Mouse (Mus musculus) limb, embryonic 11.5 days (tissue): Measurements from ENCODE around the gene Pomc. TPM values are rescaled to one million over a fixed set of nuclear protein-coding genes. Genes with fewer than 3 reads are reported as not detected.
A peak's percentile ranks its signal among the peaks of the same experiment; 100 is the strongest.
"Not testable (repeated sequence)": the region's sequence is repeated elsewhere in the genome, so short reads cannot be mapped to it uniquely, and the experiment has no call there.

ENCODE experiments used
- ATAC-seq: fragments of 200-750 bp; cut with Nextera tagmentation; 2 replicates; pipeline ENCODE4 v1.8.0; 2017; ENCODE audit warnings: low read depth; ENCODE audit not compliant: insufficient number of reproducible peaks, low FRiP score, low TSS enrichment
- DNase-seq: peaks from one replicate; pipeline ENCODE4 v3.0.0-alpha.2; 2015; ENCODE audit warnings: low spot score
- H3K27ac ChIP-seq: fragments of 300-500 bp; sonication (generic); replicated peaks from 2 replicates; pipeline ENCODE4 v1.5.1; 2014; ENCODE audit warnings: low read depth, mild to moderate bottlenecking, low read length
- H3K27me3 ChIP-seq: fragments of 300-500 bp; sonication (generic); 2 replicates; pipeline ENCODE4 v1.6.1; 2014; ENCODE audit warnings: mild to moderate bottlenecking, low read length, mixed read lengths; ENCODE audit not compliant: control insufficient read depth, insufficient read depth
- H3K36me3 ChIP-seq: fragments of 300-500 bp; sonication (generic); 2 replicates; pipeline ENCODE4 v1.6.1; 2014; ENCODE audit warnings: mild to moderate bottlenecking, low read length, moderate library complexity, mixed read lengths; ENCODE audit not compliant: control insufficient read depth, insufficient read depth
- H3K4me1 ChIP-seq: fragments of 300-500 bp; sonication (generic); 2 replicates; pipeline ENCODE4 v1.6.1; 2014; ENCODE audit warnings: low read length, mixed read lengths; ENCODE audit not compliant: control insufficient read depth, insufficient read depth
- H3K4me2 ChIP-seq: fragments of 300-500 bp; sonication (generic); 2 replicates; pipeline ENCODE4 v1.6.1; 2014; ENCODE audit warnings: low read depth, mild to moderate bottlenecking, moderate library complexity; ENCODE audit not compliant: severe bottlenecking
- H3K4me3 ChIP-seq: fragments of 300-500 bp; sonication (generic); 2 replicates; pipeline ENCODE4 v1.5.1; 2014; ENCODE audit warnings: low read depth, low read length
- H3K9ac ChIP-seq: fragments of 300-500 bp; sonication (generic); 2 replicates; pipeline ENCODE4 v1.6.1; 2014; ENCODE audit warnings: mild to moderate bottlenecking, low read length
- H3K9me3 ChIP-seq: fragments of 300-500 bp; sonication (generic); 2 replicates; pipeline ENCODE4 v1.6.1; 2016; ENCODE audit warnings: low read length; ENCODE audit not compliant: control insufficient read depth
- WGBS: fragments of 180-500 bp; shearing (Covaris S2); extraction: QIAGEN DNeasy Blood & Tissue Kit; methylation state at CpG from one replicate; pipeline ENCODE4 v1.1.7; 2014; 5-methylcytosine and 5-hydroxymethylcytosine counted together
- polyA plus RNA-seq: library from polyadenylated mRNA; unstranded; fragments of >200 nt; fragmentation: Nextera tagmentation; extraction: Ambion mirVana; gene quantifications from 2 replicates; pipeline ENCODE4 v1.2.1, GENCODE M21; 2014

The Pomc gene
- polyA plus RNA-seq, 1 experiment from 2014 or later: 4.1 TPM

- DNase-seq (no peak), ATAC-seq (no peak)
- no peak overlapping the region for H3K4me3 ChIP-seq
- WGBS: 26% methylated on average over 14 of the region's 14 CpGs
- no peaks in the 10 kb centered on the region for H3K9me3 ChIP-seq
- H3K27ac ChIP-seq: no peak overlapping the region
- peak overlapping the region; percentile 4; the same call in 1 of the 2 replicates for H3K4me2 ChIP-seq
- H3K4me1 ChIP-seq: peaks cover 7% of the 10 kb centered on the region; the same call in 1 of the 2 replicates
- 0 out of 2 replicates have a peak, but pooled peaks cover 2% of the 10 kb centered on the region for H3K36me3 ChIP-seq
- 0 out of 2 replicates have a peak overlapping the region, but pooled peaks have one; percentile 12 for H3K9ac ChIP-seq
- H3K27me3 ChIP-seq: no peaks in the 10 kb centered on the region
Observed at GRCm38 (mm10) chr12:3917668-3918341, 36.9 kb upstream of the Pomc start.

DNA sequence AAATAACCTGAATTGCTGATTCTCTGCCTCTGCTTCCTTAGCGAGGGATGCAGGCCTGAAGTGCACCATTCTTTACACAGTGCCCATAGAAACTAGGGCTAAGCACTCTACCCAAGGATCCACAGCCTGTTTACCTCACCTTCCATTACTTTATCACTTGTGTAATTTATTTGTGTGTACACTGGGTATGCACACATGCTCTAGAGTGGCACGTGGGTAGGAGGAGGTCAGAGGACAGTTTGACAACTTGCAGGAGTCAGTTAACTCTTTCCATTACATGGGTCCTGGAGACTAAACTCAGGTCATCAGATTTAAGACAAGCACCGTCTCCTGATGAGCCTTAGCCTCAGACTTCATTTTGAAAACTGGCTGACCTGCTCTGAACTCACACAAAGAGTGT, 36.2 kb upstream of the Pomc start:
- 0 out of 2 replicates have a peak, but pooled peaks cover 2% of the 10 kb centered on the region for H3K36me3 ChIP-seq
- no peak overlapping the region for H3K9ac ChIP-seq
- no peak overlapping the region for H3K4me2 ChIP-seq
- no peak overlapping the region for H3K27ac ChIP-seq
- no peak for ATAC-seq
- H3K4me1 ChIP-seq: peaks cover 7% of the 10 kb centered on the region; the same call in 1 of the 2 replicates
- no peaks in the 10 kb centered on the region for H3K27me3 ChIP-seq
- DNase-seq: no peak
- H3K9me3 ChIP-seq: no peaks in the 10 kb centered on the region
- WGBS: 72% methylated on average over 3 of the region's 3 CpGs
- H3K4me3 ChIP-seq: no peak overlapping the region

DNA sequence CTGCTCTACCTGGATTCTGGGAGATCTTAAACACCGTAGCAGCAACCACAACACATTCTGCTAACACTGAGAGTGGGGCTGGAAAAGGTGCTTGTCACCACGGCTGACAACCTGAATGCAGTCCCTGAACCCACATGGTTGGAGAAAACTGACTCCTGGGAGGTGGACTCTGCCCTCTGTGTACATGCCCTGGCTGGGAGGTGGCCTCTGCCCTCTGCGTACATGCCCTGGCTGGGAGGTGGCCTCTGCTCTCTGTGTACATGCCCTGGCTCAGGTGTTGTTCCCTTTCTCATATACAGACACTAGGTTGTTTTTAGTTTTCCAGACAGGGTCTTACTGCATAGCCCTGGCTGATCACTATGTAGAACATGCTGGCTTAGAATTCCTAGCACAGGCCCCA, 35.3 kb upstream of the Pomc start:
- Histone ChIP-seq H3K9me3 (no peaks in the 10 kb centered on the region), H3K9ac (no peak overlapping the region), H3K4me3 (no peak overlapping the region), H3K36me3 (0 out of 2 replicates have a peak, but pooled peaks cover 2% of the 10 kb centered on the region), H3K4me1 (peaks cover 7% of the 10 kb centered on the region; the same call in 1 of the 2 replicates), H3K4me2 (no peak overlapping the region), H3K27me3 (no peaks in the 10 kb centered on the region), H3K27ac (no peak overlapping the region)
- WGBS: 81% methylated on average over 3 of the region's 3 CpGs
- ATAC-seq (no peak), DNase-seq (no peak)

- 0% methylated on average over 1 of the region's 1 CpGs for WGBS
- Histone ChIP-seq H3K9ac (no peak overlapping the region), H3K9me3 (no peaks in the 10 kb centered on the region; the same call in 1 of the 2 replicates), H3K4me3 (no peak overlapping the region), H3K4me2 (no peak overlapping the region), H3K4me1 (no peaks in the 10 kb centered on the region), H3K27me3 (no peaks in the 10 kb centered on the region), H3K27ac (no peak overlapping the region), H3K36me3 (no peaks in the 10 kb centered on the region)
- peak; percentile 83 for DNase-seq
- no peak for ATAC-seq
Observed at GRCm38 (mm10) chr12:3926127-3926526, 28.6 kb upstream of the Pomc start.

DNA sequence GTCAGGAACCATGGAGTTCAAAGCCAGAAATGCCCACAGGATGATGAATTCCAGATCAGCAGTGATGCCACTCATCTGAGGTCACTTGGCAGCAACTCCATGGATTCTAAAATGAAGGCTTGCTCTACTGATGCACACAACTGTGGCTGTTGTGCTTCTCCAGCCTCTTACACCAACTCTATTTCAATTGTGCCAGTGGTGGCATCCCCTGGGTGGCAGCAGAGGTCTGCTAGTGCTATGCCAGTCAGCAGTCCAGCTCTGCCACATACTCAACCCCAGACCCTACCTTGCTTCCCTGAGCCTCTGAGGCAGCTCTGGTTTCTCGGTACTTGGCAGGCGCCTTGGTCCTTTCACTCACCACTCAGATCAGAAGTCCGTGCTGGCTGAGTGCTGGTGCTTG, 25.9 kb upstream of the Pomc start:
- whole genome bisulfite sequencing: 85% methylated on average over 3 of the region's 3 CpGs
- ATAC-seq (no peak), DNase-seq (no peak)
- no peaks in the 10 kb centered on the region; the same call in 1 of the 2 replicates for H3K9me3 ChIP-seq
- H3K4me3 ChIP-seq: no peak overlapping the region
- H3K9ac ChIP-seq: no peak overlapping the region
- no peaks in the 10 kb centered on the region for H3K4me1 ChIP-seq
- H3K4me2 ChIP-seq: no peak overlapping the region
- H3K27ac ChIP-seq: no peak overlapping the region
- no peaks in the 10 kb centered on the region for H3K36me3 ChIP-seq
- H3K27me3 ChIP-seq: no peaks in the 10 kb centered on the region

- not testable (repeated sequence) for H3K4me2 ChIP-seq, H3K4me3 ChIP-seq, H3K27ac ChIP-seq, H3K36me3 ChIP-seq, DNase-seq, H3K4me1 ChIP-seq, H3K9ac ChIP-seq, H3K27me3 ChIP-seq, H3K9me3 ChIP-seq, ATAC-seq
- 91% methylated on average over 33 of the region's 47 CpGs for WGBS
Observed at GRCm38 (mm10) chr12:3930090-3930865, 24.5 kb upstream of the Pomc start.

DNA sequence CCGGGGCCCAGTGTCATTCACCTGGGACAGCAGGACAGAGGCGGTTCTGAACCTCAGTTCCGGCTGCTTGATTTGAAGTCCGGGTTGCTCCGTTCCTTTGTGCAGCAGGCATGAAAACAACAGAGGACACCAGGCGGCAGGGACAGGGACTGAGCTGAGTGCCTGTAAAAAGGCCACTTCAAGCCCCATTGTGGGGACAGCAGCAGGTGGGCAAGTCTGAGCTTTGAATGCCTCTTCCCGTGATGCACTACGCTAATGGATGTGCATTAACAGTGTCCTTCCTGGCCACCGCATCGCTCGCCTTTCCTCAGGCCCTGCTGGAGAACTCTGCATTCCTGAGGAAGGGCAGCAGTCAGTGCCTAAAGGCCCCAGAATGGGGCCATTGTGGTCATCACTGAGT, 12.7 kb upstream of the Pomc start:
- no peaks in the 10 kb centered on the region for H3K27me3 ChIP-seq
- H3K27ac ChIP-seq: no peak overlapping the region
- DNase-seq: no peak
- no peaks in the 10 kb centered on the region for H3K9me3 ChIP-seq
- WGBS: 40% methylated on average over 11 of the region's 11 CpGs
- H3K36me3 ChIP-seq: no peaks in the 10 kb centered on the region
- no peak overlapping the region for H3K4me2 ChIP-seq
- ATAC-seq: no peak
- H3K9ac ChIP-seq: no peak overlapping the region
- H3K4me3 ChIP-seq: no peak overlapping the region
- no peaks in the 10 kb centered on the region for H3K4me1 ChIP-seq

- WGBS: 50% methylated on average over 4 of the region's 4 CpGs
- Histone ChIP-seq H3K9me3 (no peaks in the 10 kb centered on the region), H3K27me3 (no peaks in the 10 kb centered on the region), H3K36me3 (no peaks in the 10 kb centered on the region), H3K4me2 (no peak overlapping the region), H3K4me1 (no peaks in the 10 kb centered on the region), H3K9ac (no peak overlapping the region), H3K4me3 (no peak overlapping the region), H3K27ac (no peak overlapping the region)
- ATAC-seq (no peak), DNase-seq (no peak)
Observed at GRCm38 (mm10) chr12:3944454-3945073, 10.2 kb upstream of the Pomc start.
